Mouse (Mus musculus): Measurements from ENCODE around the gene Prc1. TPM values are rescaled to one million over a fixed set of nuclear protein-coding genes. Genes with fewer than 3 reads are reported as not detected.

The Prc1 gene
- polyA plus RNA-seq (2011; ENCODE audit: insufficient read length, low read depth, missing spikeins), result 94.6 and 124 TPM in 2 replicates

DNA sequence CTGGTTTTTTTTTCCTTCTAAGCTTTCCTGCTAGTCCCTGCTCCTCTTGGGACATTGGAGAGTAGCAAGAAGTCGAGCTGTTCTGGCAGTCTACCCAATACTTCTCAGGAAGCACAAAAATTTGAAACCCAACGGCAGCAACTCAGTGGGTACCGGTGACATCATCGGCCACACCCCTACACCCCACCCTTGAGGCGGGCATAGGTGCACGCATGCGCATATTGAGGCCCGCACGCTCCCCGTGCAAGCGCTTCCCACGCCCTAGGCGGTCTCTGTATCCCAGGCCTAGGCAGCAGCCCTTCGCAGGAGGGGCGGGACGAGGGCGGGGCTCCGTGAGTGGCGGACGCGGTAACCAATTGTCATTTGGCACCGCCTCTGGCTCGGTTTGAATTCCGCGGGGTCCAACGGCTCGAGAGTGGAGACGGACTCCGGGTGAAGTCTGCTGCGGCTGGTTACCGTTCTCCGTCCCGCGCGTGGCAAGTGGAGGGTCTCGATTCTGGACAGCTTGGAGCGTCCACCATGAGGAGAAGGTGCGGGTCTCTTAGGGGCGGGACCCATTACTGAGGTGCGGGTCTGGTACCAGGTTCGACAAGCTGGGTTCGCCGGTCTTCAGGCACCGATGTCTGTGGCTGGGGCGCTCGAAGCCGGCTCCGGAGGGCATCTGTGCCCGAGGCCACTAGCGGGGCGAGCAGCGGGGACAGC lies at the start of gene Prc1:
Gene Prc1, plus strand, starts transcription at position 389 of the 702 bp plus-strand sequence.
- H3K27ac ChIP-seq (ENCODE audit: insufficient read depth, low read length), result peak within 1 kb of the TSS; percentile 71
- TF ChIP-seq POLR2A (IDR thresholded peaks at IDR 0.05; ENCODE audit: low read depth, low read length) (peak; percentile 87), CTCF (IDR thresholded peaks at IDR 0.05; ENCODE audit: borderline replicate concordance, insufficient read depth, low read length) (no peak)
- peaks cover 9% of the 10 kb centered on the region for H3K4me1 ChIP-seq (ENCODE audit: control insufficient read depth, insufficient read depth, low read length)
- H3K4me3 ChIP-seq (ENCODE audit: insufficient read depth, low read length), result peak within 1 kb of the TSS; percentile 78

DNA sequence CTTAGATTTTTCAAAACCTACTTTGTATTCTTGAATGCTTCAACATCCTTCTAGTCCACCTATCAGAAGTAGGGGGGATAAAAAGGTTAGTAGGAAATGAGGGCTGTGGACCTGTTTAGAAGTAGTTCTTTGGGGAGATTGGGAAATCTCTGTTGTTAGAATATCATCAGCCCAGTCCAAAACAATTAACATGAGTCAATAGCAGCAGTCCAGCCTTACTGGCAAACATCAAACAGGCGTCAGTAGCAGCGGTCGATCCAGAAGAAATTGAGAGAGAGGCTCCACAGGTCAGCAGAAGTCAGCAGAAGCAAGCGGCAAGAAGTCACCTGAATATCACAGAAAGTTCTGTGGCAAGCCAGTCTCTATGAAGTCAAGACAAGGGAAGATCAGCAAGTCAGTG lies 49.4 kb upstream of the Prc1 start:
- no peaks in the 10 kb centered on the region for H3K4me1 ChIP-seq (ENCODE audit: control insufficient read depth, insufficient read depth, low read length)
- H3K27ac ChIP-seq (ENCODE audit: insufficient read depth, low read length), result no peak overlapping the region
- TF ChIP-seq CTCF (IDR thresholded peaks at IDR 0.05; ENCODE audit: borderline replicate concordance, insufficient read depth, low read length) (no peak), POLR2A (IDR thresholded peaks at IDR 0.05; ENCODE audit: low read depth, low read length) (no peak)
- H3K4me3 ChIP-seq (ENCODE audit: insufficient read depth, low read length), result no peak overlapping the region

DNA sequence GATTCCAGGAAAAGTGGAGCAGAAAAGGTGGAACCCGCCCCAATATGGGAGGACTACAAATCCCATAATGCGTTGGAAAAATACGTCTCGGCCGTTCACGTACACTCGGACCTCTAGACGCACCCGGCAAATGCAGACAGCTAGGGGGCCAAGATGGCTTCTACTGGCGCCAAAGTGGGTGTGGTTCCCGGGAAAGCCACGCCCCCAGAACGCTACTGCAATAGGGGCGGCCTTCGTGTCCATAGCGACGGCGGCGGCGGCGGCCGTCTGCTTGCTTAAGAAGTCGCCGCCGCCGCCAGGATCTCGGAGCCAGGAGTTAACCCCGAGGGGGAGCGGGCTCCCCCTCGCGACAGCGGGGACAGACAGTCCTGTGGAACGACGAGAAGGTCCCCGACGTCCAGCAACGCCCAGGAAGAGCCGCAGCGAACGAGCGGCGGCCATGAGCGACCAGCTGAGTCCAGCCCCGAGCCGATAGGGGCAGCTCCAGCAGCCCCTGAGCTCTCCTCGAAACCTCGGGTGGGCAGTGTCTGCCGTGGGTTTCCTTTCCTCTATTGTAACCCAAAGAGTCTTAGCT lies 48.0 kb upstream of the Prc1 start, which contains the start of gene Ttll13:
Gene Ttll13, plus strand, starts transcription at position 229 of the 574 bp plus-strand sequence.
- Histone ChIP-seq H3K4me3 (ENCODE audit: insufficient read depth, low read length) (peak within 1 kb of the TSS; percentile 35), H3K27ac (ENCODE audit: insufficient read depth, low read length) (no peak within 1 kb of the TSS), H3K4me1 (ENCODE audit: control insufficient read depth, insufficient read depth, low read length) (no peaks in the 10 kb centered on the region)
- TF ChIP-seq POLR2A (IDR thresholded peaks at IDR 0.05; ENCODE audit: low read depth, low read length) (0 out of 2 replicates have a peak, but pooled peaks have one; percentile 43), CTCF (IDR thresholded peaks at IDR 0.05; ENCODE audit: borderline replicate concordance, insufficient read depth, low read length) (no peak)

DNA sequence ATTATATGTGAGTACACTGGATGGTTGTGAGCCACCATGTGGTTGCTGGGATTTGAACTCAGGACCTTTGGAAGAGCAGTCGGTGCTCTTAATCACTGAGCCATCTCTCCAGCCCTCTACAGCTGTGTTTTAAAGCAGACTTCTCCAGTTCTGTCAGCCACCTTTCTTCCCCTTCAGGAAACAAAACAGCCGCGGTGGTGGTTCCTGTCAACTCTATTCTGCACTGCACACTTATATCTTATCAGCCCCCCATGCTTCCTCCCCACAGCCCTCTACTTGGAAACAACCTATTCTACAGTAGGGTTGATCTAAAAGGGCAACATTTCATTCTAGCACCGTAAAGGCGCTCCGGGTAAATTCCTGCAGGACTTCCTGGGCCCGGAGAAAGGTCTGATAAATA lies 47.4 kb upstream of the Prc1 start:
- TF ChIP-seq POLR2A (IDR thresholded peaks at IDR 0.05; ENCODE audit: low read depth, low read length) (no peak), CTCF (IDR thresholded peaks at IDR 0.05; ENCODE audit: borderline replicate concordance, insufficient read depth, low read length) (no peak)
- Histone ChIP-seq H3K4me3 (ENCODE audit: insufficient read depth, low read length) (no peak overlapping the region), H3K27ac (ENCODE audit: insufficient read depth, low read length) (no peak overlapping the region), H3K4me1 (ENCODE audit: control insufficient read depth, insufficient read depth, low read length) (no peaks in the 10 kb centered on the region)

DNA sequence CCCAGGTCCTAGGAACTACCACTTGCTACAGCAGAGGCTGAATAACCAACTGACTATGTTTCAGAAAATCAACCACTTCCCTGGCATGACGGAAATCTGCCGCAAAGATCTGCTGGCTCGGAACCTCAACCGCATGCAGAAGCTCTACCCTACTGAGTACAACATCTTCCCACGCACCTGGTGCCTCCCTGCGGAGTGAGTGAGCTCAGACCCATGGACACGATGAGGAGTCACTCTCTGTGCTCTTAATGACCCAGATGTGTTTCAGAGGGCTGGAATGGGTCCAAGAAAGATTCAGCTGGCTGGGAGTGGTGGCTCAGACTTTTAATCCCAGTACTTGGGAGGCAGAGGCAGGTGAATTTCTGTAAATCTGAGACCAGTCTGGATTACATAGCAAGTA lies 41.8 kb upstream of the Prc1 start:
- no peak overlapping the region for H3K27ac ChIP-seq (ENCODE audit: insufficient read depth, low read length)
- H3K4me1 ChIP-seq (ENCODE audit: control insufficient read depth, insufficient read depth, low read length), result no peaks in the 10 kb centered on the region
- TF ChIP-seq POLR2A (IDR thresholded peaks at IDR 0.05; ENCODE audit: low read depth, low read length) (no peak), CTCF (IDR thresholded peaks at IDR 0.05; ENCODE audit: borderline replicate concordance, insufficient read depth, low read length) (no peak)
- no peak overlapping the region for H3K4me3 ChIP-seq (ENCODE audit: insufficient read depth, low read length)

DNA sequence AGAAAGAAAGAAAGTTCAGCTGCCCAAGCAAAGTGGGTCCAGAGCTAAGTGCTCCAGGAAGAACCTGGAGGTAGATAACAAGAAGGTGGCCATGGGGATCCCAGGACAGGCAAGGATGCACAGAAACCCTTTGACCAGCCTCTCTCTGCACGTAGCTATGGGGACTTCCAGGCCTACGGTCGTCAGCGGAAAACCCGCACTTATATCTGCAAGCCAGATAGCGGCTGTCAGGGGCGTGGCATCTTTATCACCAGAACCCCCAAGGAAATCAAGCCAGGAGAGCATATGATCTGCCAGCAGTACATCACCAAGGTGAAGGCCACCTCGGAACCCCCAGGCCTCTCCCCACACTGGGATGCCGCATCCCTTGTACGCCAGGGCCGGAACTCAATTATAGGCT lies 41.4 kb upstream of the Prc1 start:
- H3K4me3 ChIP-seq (ENCODE audit: insufficient read depth, low read length), result no peak overlapping the region
- no peak overlapping the region for H3K27ac ChIP-seq (ENCODE audit: insufficient read depth, low read length)
- H3K4me1 ChIP-seq (ENCODE audit: control insufficient read depth, insufficient read depth, low read length), result no peaks in the 10 kb centered on the region
- TF ChIP-seq POLR2A (IDR thresholded peaks at IDR 0.05; ENCODE audit: low read depth, low read length) (no peak), CTCF (IDR thresholded peaks at IDR 0.05; ENCODE audit: borderline replicate concordance, insufficient read depth, low read length) (no peak)

DNA sequence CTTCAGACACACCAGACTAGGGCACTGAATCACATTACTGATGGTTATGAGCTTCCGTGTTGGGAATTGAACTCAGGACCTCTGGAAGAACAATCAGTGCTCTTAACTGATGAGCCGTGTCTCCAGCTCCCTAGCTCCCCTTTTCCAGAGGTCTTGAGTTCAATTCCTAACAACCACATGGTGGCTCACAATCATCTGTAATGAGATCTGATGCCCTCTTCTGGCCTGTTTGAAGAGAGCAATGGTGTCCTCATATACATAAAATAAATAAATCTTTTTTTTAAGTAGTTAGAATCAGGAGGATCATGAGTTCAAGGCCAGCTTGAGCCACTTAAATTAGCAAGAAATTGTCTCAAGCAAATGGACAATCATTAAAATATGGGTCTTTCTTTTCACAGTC lies 38.3 kb upstream of the Prc1 start:
- Histone ChIP-seq H3K4me3 (ENCODE audit: insufficient read depth, low read length) (no peak overlapping the region), H3K27ac (ENCODE audit: insufficient read depth, low read length) (no peak overlapping the region), H3K4me1 (ENCODE audit: control insufficient read depth, insufficient read depth, low read length) (no peaks in the 10 kb centered on the region)
- TF ChIP-seq POLR2A (IDR thresholded peaks at IDR 0.05; ENCODE audit: low read depth, low read length), result no peak
- no peak for TF ChIP-seq CTCF (IDR thresholded peaks at IDR 0.05; ENCODE audit: borderline replicate concordance, insufficient read depth, low read length)

DNA sequence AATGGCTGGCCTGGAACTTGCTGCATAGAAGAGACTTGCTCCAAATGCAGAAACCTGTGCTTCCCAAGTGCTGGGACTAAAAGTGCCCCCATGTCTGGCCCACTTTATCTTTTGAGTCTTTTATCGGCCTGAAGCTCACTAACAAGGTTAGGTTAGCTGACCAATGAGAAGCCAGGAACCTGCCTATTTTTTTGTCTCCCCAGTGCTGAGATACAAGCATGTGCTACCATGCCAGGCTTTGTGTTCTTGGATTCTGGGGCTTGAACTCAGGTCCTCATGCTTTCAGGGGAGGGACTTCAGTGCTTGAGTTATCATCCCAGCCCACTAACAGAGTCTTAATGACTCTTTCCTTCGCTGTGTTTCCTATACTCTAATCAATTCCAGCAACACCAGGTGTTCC lies 36.5 kb upstream of the Prc1 start:
- Histone ChIP-seq H3K27ac (ENCODE audit: insufficient read depth, low read length) (no peak overlapping the region), H3K4me1 (ENCODE audit: control insufficient read depth, insufficient read depth, low read length) (no peaks in the 10 kb centered on the region; the same call in 1 of the 2 replicates), H3K4me3 (ENCODE audit: insufficient read depth, low read length) (no peak overlapping the region)
- TF ChIP-seq CTCF (IDR thresholded peaks at IDR 0.05; ENCODE audit: borderline replicate concordance, insufficient read depth, low read length) (no peak), POLR2A (IDR thresholded peaks at IDR 0.05; ENCODE audit: low read depth, low read length) (no peak)

DNA sequence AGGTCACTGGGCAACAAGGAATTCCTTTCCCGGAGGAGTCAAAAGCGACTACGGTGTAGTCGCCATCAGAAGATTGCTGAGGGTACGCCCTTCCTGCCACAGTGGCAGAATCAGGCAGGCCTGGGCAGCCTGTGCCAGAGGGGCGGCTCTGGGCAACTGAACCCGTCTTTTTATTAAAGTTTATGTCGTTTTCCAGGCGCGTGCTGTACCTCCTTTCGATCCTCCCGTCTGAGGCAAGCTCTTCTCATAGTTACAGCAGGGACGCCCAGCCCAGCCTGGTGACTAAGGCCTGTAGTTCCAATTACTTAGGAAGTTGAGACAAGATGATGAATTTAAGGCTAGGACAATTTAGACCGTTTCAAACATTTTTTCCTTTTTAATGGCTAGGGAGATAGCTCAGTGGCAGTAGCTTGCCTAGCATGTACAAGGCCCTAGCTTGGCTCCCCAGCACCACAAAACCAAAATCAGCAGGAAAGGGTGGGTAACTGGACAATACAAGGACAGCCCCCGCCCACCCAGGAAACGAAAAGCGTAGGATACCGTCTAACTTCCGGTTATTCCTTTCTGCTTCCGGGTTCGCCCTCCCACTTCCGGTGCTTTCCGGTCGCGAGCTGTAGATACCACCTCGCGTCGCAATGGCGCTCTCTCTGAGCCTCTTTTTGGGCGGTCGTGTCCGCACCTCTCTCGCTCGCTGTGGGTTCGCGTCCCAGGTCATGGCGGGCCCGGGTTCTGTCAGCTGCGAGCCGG lies 33.5 kb upstream of the Prc1 start, which contains the start of gene Ngrn:
Gene Ngrn, plus strand, starts transcription at position 591 of the 747 bp plus-strand sequence.
- peak within 1 kb of the TSS; percentile 83 for H3K4me3 ChIP-seq (ENCODE audit: insufficient read depth, low read length)
- H3K4me1 ChIP-seq (ENCODE audit: control insufficient read depth, insufficient read depth, low read length), result no peaks in the 10 kb centered on the region; the same call in 1 of the 2 replicates
- 0 out of 2 replicates have a peak within 1 kb of the TSS, but pooled peaks have one; percentile 9 for H3K27ac ChIP-seq (ENCODE audit: insufficient read depth, low read length)
- TF ChIP-seq POLR2A (IDR thresholded peaks at IDR 0.05; ENCODE audit: low read depth, low read length) (peak; percentile 84), CTCF (IDR thresholded peaks at IDR 0.05; ENCODE audit: borderline replicate concordance, insufficient read depth, low read length) (no peak)
